Mouse (Mus musculus) lung, postnatal 36 days (tissue): Measurements from ENCODE around the gene Slc7a4.

ENCODE experiments used
- DNase-seq: peaks from one replicate; pipeline ENCODE4 v3.0.0; 2022; ENCODE audit warnings: mixed read lengths

The Slc7a4 gene

GRCm38 (mm10) chr16:17561128-17561750 lies 21.8 kb downstream of the Slc7a4 start, which contains the start of gene Lrrc74b:
Gene Lrrc74b (minus strand): TSS chr16:17561247.
- DNase-seq, result peak; percentile 89

GRCm38 (mm10) chr16:17559396-17560027 lies 23.5 kb downstream of the Slc7a4 start:
- no peak for DNase-seq

GRCm38 (mm10) chr16:17558811-17559210 lies 24.2 kb downstream of the Slc7a4 start:
- DNase-seq, result peak; percentile 14

- peak; percentile 80 for DNase-seq
Observed at GRCm38 (mm10) chr16:17557947-17558480, 25.0 kb downstream of the Slc7a4 start.

- no peak for DNase-seq
Observed at GRCm38 (mm10) chr16:17556907-17557306, 26.1 kb downstream of the Slc7a4 start.

GRCm38 (mm10) chr16:17556180-17556579 lies 26.8 kb downstream of the Slc7a4 start:
- no peak for DNase-seq

GRCm38 (mm10) chr16:17554702-17555101 lies 28.3 kb downstream of the Slc7a4 start:
- peak; percentile 52 for DNase-seq

GRCm38 (mm10) chr16:17553910-17554685 lies 28.9 kb downstream of the Slc7a4 start:
- DNase-seq, result peak; percentile 89

- DNase-seq, result no peak
Observed at GRCm38 (mm10) chr16:17552837-17553236, 30.2 kb downstream of the Slc7a4 start.

- DNase-seq, result no peak
Observed at GRCm38 (mm10) chr16:17542632-17543031, 40.4 kb downstream of the Slc7a4 start.

- DNase-seq, result peak; percentile 46
Observed at GRCm38 (mm10) chr16:17536584-17536983, 46.4 kb downstream of the Slc7a4 start.

GRCm38 (mm10) chr16:17532676-17533329 lies 50.2 kb downstream of the Slc7a4 start:
- no peak for DNase-seq

- peak; percentile 36 for DNase-seq
Observed at GRCm38 (mm10) chr16:17532271-17532670, 50.7 kb downstream of the Slc7a4 start.

GRCm38 (mm10) chr16:17530640-17531288 lies 52.2 kb downstream of the Slc7a4 start, which contains the start of gene Thap7:
Gene Thap7 (minus strand): TSS chr16:17531136.
- peak; percentile 97 for DNase-seq

- DNase-seq, result peak; percentile 11
Observed at GRCm38 (mm10) chr16:17529981-17530586, 52.9 kb downstream of the Slc7a4 start.

- no peak for DNase-seq
Observed at GRCm38 (mm10) chr16:17528276-17528675, 54.7 kb downstream of the Slc7a4 start.

GRCm38 (mm10) chr16:17527606-17528005 lies 55.4 kb downstream of the Slc7a4 start:
- no peak for DNase-seq

- no peak for DNase-seq
Observed at GRCm38 (mm10) chr16:17526223-17526622, 56.8 kb downstream of the Slc7a4 start.

GRCm38 (mm10) chr16:17525524-17525923 lies 57.5 kb downstream of the Slc7a4 start:
- DNase-seq, result no peak

- DNase-seq, result no peak
Observed at GRCm38 (mm10) chr16:17524156-17524555, 58.9 kb downstream of the Slc7a4 start.
